Mouse (Mus musculus): ENCODE data around the gene Lrrc30. TPM values are rescaled to one million over a fixed set of nuclear protein-coding genes. Genes with fewer than 3 reads are reported as not detected.

Lrrc30 gene
- not detected in 2 replicates for polyA plus RNA-seq (2015; fragmentation: Nextera tagmentation; extraction: Ambion mirVana)

GRCm38 (mm10) chr17:67632676-67633339, at the start of gene Lrrc30:
Gene Lrrc30 (minus strand): TSS chr17:67632723.
- Histone ChIP-seq H3K27me3 (no peaks in the 10 kb centered on the region), H3K4me2 (no peak within 1 kb of the TSS), H3K9me3 (replicated peaks) (no peaks in the 10 kb centered on the region), H3K27ac (replicated peaks) (no peak within 1 kb of the TSS), H3K36me3 (replicated peaks) (no peaks in the 10 kb centered on the region), H3K9ac (no peak within 1 kb of the TSS), H3K4me1 (replicated peaks) (no peaks in the 10 kb centered on the region), H3K4me3 (replicated peaks) (no peak within 1 kb of the TSS)
- WGBS (ENCODE audit: insufficient replicate concordance): 66% methylated on average over 13 of the region's 13 CpGs
- ATAC-seq (ENCODE audit: insufficient read depth): no peak

- no peaks in the 10 kb centered on the region for H3K4me1 ChIP-seq (replicated peaks)
- no peak for ATAC-seq (ENCODE audit: insufficient read depth)
These were observed 48.6 kb upstream of the Lrrc30 start for GRCm38 (mm10) chr17:67681084-67681483.

GRCm38 (mm10) chr17:67678576-67678975, 46.1 kb upstream of the Lrrc30 start:
- H3K27ac ChIP-seq (replicated peaks): no peak overlapping the region
- H3K4me3 ChIP-seq (replicated peaks): no peak overlapping the region
- WGBS (ENCODE audit: insufficient replicate concordance): 56% methylated on average over 1 of the region's 1 CpGs
- no peak overlapping the region for H3K9ac ChIP-seq
- H3K9me3 ChIP-seq (replicated peaks): no peaks in the 10 kb centered on the region
- no peaks in the 10 kb centered on the region for H3K27me3 ChIP-seq
- no peaks in the 10 kb centered on the region for H3K36me3 ChIP-seq (replicated peaks)
- no peaks in the 10 kb centered on the region for H3K4me1 ChIP-seq (replicated peaks)
- no peak overlapping the region for H3K4me2 ChIP-seq
- no peak for ATAC-seq (ENCODE audit: insufficient read depth)

More at GRCm38 (mm10) chr17:67681084-67681483, 48.6 kb upstream of the Lrrc30 start:
- WGBS (ENCODE audit: insufficient replicate concordance): 50% methylated on average over 6 of the region's 6 CpGs
- no peak overlapping the region for H3K4me3 ChIP-seq (replicated peaks)
- H3K27ac ChIP-seq (replicated peaks): no peak overlapping the region
- H3K36me3 ChIP-seq (replicated peaks): no peaks in the 10 kb centered on the region
- H3K4me2 ChIP-seq: no peak overlapping the region
- H3K9me3 ChIP-seq (replicated peaks): no peaks in the 10 kb centered on the region
- no peaks in the 10 kb centered on the region for H3K27me3 ChIP-seq
- no peak overlapping the region for H3K9ac ChIP-seq

- H3K36me3 ChIP-seq (replicated peaks): no peaks in the 10 kb centered on the region
- H3K4me3 ChIP-seq (replicated peaks): no peak overlapping the region
- ATAC-seq (ENCODE audit: insufficient read depth): no peak
- 16% methylated on average over 3 of the region's 3 CpGs for WGBS (ENCODE audit: insufficient replicate concordance)
- no peak overlapping the region for H3K4me2 ChIP-seq
- no peaks in the 10 kb centered on the region for H3K4me1 ChIP-seq (replicated peaks)
- H3K27me3 ChIP-seq: no peaks in the 10 kb centered on the region
- H3K9ac ChIP-seq: no peak overlapping the region
- H3K27ac ChIP-seq (replicated peaks): no peak overlapping the region
- no peaks in the 10 kb centered on the region for H3K9me3 ChIP-seq (replicated peaks)
These were observed 35.5 kb upstream of the Lrrc30 start for GRCm38 (mm10) chr17:67667981-67668380.

- H3K36me3 ChIP-seq (replicated peaks): no peaks in the 10 kb centered on the region
- H3K4me1 ChIP-seq (replicated peaks): no peaks in the 10 kb centered on the region
- H3K9ac ChIP-seq: no peak overlapping the region
- no peaks in the 10 kb centered on the region for H3K27me3 ChIP-seq
- H3K4me2 ChIP-seq: no peak overlapping the region
- no peaks in the 10 kb centered on the region for H3K9me3 ChIP-seq (replicated peaks)
- WGBS (ENCODE audit: insufficient replicate concordance): 43% methylated on average over 5 of the region's 5 CpGs
- no peak for ATAC-seq (ENCODE audit: insufficient read depth)
- no peak overlapping the region for H3K27ac ChIP-seq (replicated peaks)
- no peak overlapping the region for H3K4me3 ChIP-seq (replicated peaks)
These were observed 34.5 kb upstream of the Lrrc30 start for GRCm38 (mm10) chr17:67666981-67667380.

- Histone ChIP-seq H3K9ac (no peak overlapping the region), H3K4me1 (replicated peaks) (no peaks in the 10 kb centered on the region), H3K36me3 (replicated peaks) (no peaks in the 10 kb centered on the region), H3K27me3 (no peaks in the 10 kb centered on the region), H3K27ac (replicated peaks) (no peak overlapping the region), H3K9me3 (replicated peaks) (no peaks in the 10 kb centered on the region), H3K4me3 (replicated peaks) (no peak overlapping the region), H3K4me2 (no peak overlapping the region)
- WGBS (ENCODE audit: insufficient replicate concordance): 31% methylated on average over 3 of the region's 3 CpGs
- no peak for ATAC-seq (ENCODE audit: insufficient read depth)
These were observed 31.8 kb upstream of the Lrrc30 start for GRCm38 (mm10) chr17:67664299-67664698.

- no peak overlapping the region for H3K27ac ChIP-seq (replicated peaks)
- 14% methylated on average over 4 of the region's 4 CpGs for WGBS (ENCODE audit: insufficient replicate concordance)
- no peaks in the 10 kb centered on the region for H3K4me1 ChIP-seq (replicated peaks)
- no peak overlapping the region for H3K4me2 ChIP-seq
- no peak overlapping the region for H3K4me3 ChIP-seq (replicated peaks)
- H3K9ac ChIP-seq: no peak overlapping the region
- H3K9me3 ChIP-seq (replicated peaks): no peaks in the 10 kb centered on the region
- H3K36me3 ChIP-seq (replicated peaks): no peaks in the 10 kb centered on the region
- H3K27me3 ChIP-seq: no peaks in the 10 kb centered on the region
- ATAC-seq (ENCODE audit: insufficient read depth): no peak
These were observed 19.0 kb upstream of the Lrrc30 start for GRCm38 (mm10) chr17:67651506-67651905.

- Histone ChIP-seq H3K4me2 (no peak overlapping the region), H3K4me3 (replicated peaks) (no peak overlapping the region), H3K9me3 (replicated peaks) (no peaks in the 10 kb centered on the region), H3K27ac (replicated peaks) (no peak overlapping the region), H3K36me3 (replicated peaks) (no peaks in the 10 kb centered on the region), H3K9ac (no peak overlapping the region), H3K27me3 (no peaks in the 10 kb centered on the region), H3K4me1 (replicated peaks) (no peaks in the 10 kb centered on the region)
- no peak for ATAC-seq (ENCODE audit: insufficient read depth)
These were observed 9.1 kb upstream of the Lrrc30 start for GRCm38 (mm10) chr17:67641627-67642026.

- Histone ChIP-seq H3K36me3 (replicated peaks) (no peaks in the 10 kb centered on the region), H3K9ac (no peak overlapping the region), H3K4me2 (no peak overlapping the region), H3K4me3 (replicated peaks) (no peak overlapping the region), H3K27me3 (no peaks in the 10 kb centered on the region), H3K27ac (replicated peaks) (no peak overlapping the region), H3K9me3 (replicated peaks) (no peaks in the 10 kb centered on the region), H3K4me1 (replicated peaks) (no peaks in the 10 kb centered on the region)
- 58% methylated on average over 10 of the region's 10 CpGs for WGBS (ENCODE audit: insufficient replicate concordance)
- ATAC-seq (ENCODE audit: insufficient read depth): no peak
These were observed 5.7 kb upstream of the Lrrc30 start for GRCm38 (mm10) chr17:67638119-67638810.

- Histone ChIP-seq H3K36me3 (replicated peaks) (no peaks in the 10 kb centered on the region), H3K9ac (no peak overlapping the region), H3K4me2 (no peak overlapping the region), H3K4me1 (replicated peaks) (no peaks in the 10 kb centered on the region), H3K27ac (replicated peaks) (no peak overlapping the region), H3K27me3 (no peaks in the 10 kb centered on the region), H3K9me3 (replicated peaks) (no peaks in the 10 kb centered on the region), H3K4me3 (replicated peaks) (no peak overlapping the region)
- no peak for ATAC-seq (ENCODE audit: insufficient read depth)
- 42% methylated on average over 2 of the region's 2 CpGs for WGBS (ENCODE audit: insufficient replicate concordance)
These were observed 4.4 kb upstream of the Lrrc30 start for GRCm38 (mm10) chr17:67636951-67637350.

- H3K36me3 ChIP-seq (replicated peaks): no peaks in the 10 kb centered on the region
- no peak overlapping the region for H3K4me2 ChIP-seq
- no peak overlapping the region for H3K9ac ChIP-seq
- H3K27ac ChIP-seq (replicated peaks): no peak overlapping the region
- 37% methylated on average over 3 of the region's 3 CpGs for WGBS (ENCODE audit: insufficient replicate concordance)
- H3K4me3 ChIP-seq (replicated peaks): no peak overlapping the region
- no peaks in the 10 kb centered on the region for H3K27me3 ChIP-seq
- ATAC-seq (ENCODE audit: insufficient read depth): no peak
- no peaks in the 10 kb centered on the region for H3K4me1 ChIP-seq (replicated peaks)
- no peaks in the 10 kb centered on the region for H3K9me3 ChIP-seq (replicated peaks)
These were observed 3.8 kb upstream of the Lrrc30 start for GRCm38 (mm10) chr17:67636304-67636703.

Data from liver, embryonic 15.5 days (tissue).